Mouse (Mus musculus): ENCODE measurements around the gene Zscan4c. TPM values are rescaled to one million over a fixed set of nuclear protein-coding genes. Genes with fewer than 3 reads are reported as not detected.
"Not testable (repeated sequence)": the region's sequence is repeated elsewhere in the genome, so short reads cannot be mapped to it uniquely, and the experiment has no call there.

Zscan4c gene
- polyA plus RNA-seq (2012; rRNA removed) = not detected in 2 replicates

DNA sequence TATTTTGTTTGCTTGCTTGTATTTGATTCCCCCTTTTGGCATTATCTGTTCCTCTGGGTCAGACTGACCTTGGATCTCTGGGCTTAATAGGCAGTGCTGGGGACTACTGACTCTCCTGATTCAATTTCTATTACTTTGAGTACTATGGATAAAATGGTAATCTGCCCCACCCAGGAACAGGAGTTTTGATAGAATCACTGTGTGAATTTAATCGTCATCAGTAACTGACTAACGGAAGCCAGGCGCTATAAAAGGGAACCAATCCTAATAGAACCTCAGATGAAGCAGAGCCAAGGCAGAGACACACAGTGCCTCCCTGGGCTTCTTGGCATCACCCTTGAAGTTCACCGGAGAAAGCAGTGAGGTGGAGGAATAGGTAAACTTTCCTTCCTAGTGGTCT is at the start of gene Zscan4c:
TSS of gene Zscan4c (plus strand) at position 301 of the 400 bp plus-strand sequence.
- DNase-seq (ENCODE audit: low read depth) = not testable (repeated sequence)

Other genes starting within 250 kb of the Zscan4c start
- not detected in 2 replicates for gene Zscan4b, start 100.7 kb upstream of the Zscan4c start, polyA plus RNA-seq (2012; rRNA removed)
- gene Zscan4-ps1, start 63.9 kb downstream of the Zscan4c start, polyA plus RNA-seq (2012; rRNA removed) = not detected in 2 replicates
- gene Zscan4d, start 160.4 kb downstream of the Zscan4c start, polyA plus RNA-seq (2012; rRNA removed) = not detected in 2 replicates